Mouse (Mus musculus) kidney, adult 8-10 months (tissue): ENCODE results near the gene Rfc4.

ENCODE experiments used
- DNase-seq, 2 experiments: peaks; one replicate each; pipeline ENCODE4 v3.0.0; 2022

The Rfc4 gene

DNA sequence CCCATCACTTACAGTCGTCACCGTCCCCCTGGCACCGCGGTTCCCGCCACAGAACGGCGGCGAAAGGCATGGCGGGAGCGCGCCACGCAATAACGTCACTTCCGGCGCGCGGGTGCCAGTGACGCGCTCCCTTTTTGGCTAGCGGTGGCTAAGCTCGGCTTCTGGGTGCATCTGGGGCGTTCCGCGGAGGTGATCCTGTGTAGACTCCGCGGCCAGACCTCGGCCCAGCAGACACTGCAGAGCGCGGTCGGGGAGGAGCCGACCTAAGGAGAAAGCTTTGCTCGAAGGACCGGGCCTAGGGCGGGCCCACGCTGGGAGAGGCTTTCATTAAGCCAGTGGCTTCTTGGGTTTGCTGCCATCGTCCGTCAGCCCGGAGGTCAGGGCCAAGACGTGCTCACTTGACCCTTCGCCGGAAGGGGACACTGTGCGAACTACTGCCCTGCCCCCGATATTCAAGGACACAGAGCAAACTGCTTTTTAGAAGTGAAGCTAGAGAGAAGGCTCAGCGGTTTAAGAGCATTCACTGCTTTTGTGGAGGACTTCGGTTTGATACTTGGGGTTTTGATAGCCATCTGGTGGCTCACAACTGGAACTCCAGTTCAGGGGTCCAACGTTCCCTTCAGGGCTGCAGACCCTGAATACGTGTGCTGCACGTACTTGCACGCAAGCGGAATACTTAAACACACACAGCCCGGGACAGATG, at the start of gene Rfc4:
Gene Rfc4, minus strand, starts transcription at position 65 of the 703 bp plus-strand sequence.
- peak; percentile 86 to 91 for DNase-seq

DNA sequence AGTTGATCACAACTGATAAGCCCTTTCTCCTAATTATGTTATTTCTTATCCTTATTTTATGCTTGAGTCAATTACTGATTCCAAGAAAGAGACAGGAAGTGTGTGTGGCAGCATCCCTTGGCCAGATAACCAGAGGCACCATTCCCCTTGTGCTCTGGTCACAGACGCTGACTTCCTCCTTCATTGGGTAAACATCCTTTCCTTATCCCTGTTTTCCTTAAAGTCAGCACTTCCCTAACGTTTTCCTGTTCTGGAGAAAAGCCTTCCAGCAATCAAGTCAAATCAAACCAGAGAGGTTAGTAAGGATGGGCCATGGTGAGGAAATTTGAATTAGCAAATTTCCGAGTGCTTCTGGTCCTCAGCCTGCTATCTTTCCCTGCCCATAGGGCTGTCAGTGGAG, 48.4 kb upstream of the Rfc4 start:
- no peak for DNase-seq

DNA sequence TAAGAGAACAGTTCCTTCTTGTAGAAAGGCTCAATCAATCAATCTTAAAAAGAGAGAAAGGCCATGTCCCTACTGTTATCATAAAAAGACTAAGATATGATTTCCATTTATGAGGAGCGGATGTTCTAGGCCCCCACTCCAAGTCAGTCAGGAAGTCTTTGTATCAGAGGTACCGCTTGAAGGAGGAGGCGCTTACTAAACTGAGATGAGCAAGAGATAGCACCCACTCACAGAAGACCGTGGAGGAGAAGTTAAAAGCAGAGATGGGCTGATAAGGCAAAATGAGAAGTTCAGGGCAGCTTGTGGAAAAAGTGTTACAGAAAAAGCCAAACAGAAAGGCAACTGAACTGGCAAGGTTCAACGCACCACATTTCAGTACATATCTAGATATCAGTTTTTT, 47.3 kb upstream of the Rfc4 start:
- no peak for DNase-seq

DNA sequence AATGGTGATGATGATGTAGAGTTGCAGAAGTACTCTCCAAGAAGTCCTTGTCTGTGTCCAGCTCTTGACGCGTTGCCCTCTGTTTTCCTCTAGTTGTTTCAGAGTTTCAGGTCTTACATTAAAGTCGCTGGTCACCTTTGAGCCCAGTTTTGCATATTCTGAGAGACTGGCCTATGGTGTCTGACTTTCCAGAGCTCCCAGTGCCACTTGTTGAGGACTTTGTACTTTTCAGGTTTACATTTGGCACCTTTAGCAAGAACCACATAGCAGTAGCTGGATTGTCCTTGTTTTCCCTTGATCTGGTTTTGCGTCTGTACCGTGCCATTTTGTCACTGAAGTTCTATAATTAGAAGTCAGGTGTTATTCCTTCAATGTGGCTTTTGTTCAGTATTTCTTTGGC, 46.4 kb upstream of the Rfc4 start:
- DNase-seq, result peak in 1 of 2 experiments; percentile 13

DNA sequence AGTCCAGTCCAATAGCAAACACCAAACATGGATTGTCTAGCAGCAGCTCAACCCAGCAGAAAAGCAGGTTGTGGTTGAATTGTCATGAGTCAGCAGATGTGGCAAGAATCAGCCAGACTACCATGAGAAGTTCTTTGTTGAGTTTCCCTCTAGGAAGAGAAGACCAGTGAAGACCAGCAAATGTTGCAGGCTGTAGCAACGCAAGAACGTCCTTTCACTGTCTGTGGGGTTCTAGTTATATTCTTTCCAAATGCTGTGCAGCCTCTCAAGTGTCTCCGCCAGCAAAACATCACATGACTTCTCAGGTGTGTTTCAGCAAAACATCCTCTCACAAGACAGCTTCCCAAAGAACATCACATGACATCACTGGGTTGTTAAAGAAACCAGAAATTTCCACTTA, 43.3 kb upstream of the Rfc4 start:
- DNase-seq, result no peak

DNA sequence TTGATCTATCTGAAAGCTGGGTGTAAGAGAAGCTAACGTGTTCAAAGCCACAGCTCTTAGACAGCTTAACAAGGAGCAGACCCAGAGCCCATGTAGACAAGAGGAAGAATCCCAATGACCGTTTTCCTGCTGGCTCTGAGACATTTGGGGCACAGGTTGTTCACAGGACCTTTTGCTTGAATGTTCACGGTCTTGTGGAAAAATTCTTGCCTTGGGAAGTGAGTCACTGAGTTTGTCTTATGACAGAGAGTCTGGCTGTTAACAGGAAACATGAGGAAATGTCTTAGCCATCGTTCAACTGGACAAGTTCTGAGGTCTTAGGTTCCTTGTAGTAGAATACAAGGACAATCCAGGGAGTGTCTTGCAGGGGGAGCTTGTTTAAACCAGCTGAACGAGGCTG, 39.5 kb upstream of the Rfc4 start:
- peak; percentile 17 to 45 for DNase-seq

DNA sequence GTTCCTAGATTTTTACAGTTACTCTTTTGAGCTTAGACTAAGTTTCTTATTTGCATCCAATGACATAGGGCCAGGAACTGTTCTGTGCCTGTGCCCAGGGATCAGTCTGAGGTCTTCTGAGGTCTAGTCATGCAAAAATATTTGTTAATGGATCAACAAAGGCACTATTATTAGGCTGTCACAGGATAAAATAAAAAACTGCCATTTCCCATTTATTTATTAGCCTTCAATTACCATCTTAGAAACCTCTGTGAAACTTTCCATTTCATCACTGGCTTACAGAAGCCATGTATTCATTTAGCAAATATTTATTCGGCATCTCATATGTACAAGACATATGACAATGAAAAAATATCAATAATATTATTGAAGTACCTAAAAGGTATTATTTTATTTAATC, 39.1 kb upstream of the Rfc4 start:
- DNase-seq, result no peak

DNA sequence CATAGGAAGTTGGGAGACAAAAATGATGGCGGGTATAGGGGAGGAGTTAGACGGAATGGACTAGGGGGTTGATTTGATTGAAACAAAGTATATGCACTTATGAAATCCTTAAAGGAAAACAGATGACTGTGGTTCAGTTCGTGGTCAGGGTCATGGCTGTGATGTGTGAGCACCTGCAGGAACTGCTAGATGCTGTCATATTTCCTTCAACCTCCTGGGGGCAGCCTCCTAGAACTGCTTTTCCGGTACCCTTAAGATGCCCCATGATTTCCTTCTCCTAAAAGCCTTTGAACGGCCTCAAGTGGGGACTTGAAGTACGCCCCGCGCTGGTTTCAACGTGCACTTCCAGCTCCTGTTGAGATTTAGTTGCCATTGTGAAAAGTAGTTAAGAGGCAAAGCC, 37.9 kb upstream of the Rfc4 start:
- DNase-seq, result no peak

DNA sequence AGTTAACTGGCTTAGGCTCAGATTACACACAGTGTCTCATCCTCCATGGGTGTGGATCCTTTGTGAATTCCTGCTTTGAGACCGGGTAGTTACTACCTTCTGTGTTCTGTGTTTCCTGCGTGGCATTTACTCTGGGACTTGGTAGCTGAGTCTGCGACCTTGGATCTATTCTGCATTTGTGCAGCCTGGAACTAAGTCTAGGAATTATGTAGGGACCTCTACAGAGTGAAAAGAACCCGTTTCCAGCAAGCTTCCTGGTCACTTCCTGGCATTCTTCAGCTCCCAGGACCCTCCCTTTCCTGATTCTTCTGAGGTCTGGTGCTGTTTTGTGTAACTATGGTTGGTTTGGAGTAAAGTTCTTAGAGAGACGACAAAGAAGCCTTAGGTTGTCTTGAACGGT, 36.9 kb upstream of the Rfc4 start:
- DNase-seq, result peak in 1 of 2 experiments; percentile 28

DNA sequence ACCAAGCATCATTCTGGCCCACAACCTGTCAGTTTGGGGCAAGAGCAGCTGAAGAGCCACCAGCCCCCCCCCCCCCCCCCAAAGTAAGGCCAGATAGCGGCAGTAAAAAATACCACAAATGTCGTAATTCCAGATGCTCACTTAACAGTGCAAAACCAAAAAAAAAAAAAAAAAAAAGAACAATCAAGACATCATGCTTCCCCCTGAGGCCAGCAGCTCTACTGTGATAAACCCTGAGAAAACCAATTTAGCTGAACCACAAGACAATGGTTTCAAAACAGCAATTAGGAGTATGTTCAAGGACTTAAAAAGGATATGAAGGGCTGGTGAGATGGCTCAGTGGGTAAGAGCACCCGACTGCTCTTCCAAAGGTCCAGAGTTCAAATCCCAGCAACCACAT, 34.6 kb upstream of the Rfc4 start:
- no peak for DNase-seq

DNA sequence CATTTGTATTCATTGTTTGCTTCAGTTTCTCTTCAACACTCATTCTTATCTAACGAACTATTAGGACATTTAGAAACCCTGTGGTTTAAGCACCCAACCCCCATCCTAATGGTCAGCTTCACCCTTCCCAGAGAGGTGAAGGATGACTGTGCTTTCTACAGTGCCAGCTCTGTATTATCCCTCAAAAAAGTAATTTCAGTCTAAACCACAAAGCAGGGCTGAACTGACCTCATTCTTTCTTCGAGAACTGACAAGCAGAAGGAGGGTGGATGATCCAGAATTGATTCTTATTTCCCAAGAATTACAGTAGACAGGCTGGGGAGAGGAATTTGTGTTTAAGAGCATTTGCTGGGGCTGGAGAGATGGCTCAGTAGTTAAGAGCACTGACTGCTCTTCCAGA, 32.2 kb upstream of the Rfc4 start:
- no peak for DNase-seq

DNA sequence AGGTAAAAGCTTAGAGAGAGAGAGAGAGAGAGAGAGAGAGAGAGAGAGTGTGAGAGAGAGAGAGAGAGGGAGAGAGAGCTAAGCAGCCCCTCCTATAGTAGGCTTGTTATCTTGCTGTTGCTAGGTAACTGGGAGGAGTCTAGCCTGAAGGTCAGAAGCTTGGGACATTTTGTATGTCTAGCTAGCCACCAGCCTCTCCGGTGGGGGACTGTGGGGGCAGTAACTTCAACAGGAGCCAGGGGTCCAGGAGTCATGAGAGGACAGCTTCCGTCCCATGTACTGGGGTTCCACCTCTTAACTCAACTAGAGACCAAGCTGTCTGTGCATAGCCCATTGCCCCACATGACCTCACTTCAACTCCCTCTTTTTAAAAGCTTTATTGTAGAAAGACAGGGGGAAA, 31.4 kb upstream of the Rfc4 start:
- DNase-seq, result no peak

DNA sequence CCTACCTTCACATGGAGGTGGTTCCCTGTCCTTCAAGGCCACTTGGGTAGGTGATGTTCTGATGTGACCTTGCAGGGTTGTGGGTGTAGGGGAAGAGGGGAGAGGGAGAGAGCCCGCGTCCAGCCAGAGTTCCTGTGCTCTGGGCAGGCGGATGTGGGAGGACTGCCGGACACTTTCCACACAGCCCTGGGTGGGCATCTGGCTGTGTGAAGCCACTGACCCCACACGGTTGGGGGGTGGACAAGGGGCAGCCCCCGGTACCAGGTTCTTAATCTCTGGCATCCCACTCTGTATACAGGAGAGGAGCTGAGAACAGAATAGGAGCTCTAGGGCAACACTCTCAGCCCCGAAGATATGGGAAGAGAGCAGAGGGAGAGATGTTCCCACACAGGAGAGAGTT, 30.8 kb upstream of the Rfc4 start:
- no peak for DNase-seq

DNA sequence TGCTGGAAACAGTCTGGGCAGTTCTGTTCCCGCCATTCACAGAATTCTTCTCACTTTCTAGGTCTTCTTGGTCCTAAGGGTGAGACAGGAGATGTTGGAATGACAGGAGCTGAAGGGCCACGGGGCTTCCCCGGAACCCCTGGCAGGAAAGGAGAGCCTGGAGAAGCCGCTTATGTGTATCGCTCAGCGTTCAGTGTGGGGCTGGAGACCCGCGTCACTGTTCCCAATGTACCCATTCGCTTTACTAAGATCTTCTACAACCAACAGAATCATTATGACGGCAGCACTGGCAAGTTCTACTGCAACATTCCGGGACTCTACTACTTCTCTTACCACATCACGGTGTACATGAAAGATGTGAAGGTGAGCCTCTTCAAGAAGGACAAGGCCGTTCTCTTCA, 29.5 kb upstream of the Rfc4 start:
- DNase-seq, result no peak

DNA sequence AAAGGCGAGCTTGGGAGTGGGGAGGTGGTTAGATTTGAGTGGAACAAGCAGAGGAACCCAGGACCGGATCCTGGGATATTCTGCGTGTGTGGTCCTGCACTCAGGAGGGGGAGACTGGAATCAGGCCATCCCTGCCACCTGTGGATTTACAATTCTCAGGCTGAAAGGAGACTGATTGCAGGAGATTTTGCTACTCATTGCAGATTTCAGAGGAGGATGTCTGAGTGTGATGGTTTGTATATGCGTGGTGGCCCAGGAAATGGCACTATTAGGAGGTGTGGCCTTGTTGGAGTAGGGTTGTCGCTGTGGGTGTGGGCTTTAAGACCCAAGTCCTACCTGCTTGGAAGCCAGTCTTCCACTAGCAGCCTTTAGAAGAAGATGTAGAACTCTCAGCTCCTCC, 26.7 kb upstream of the Rfc4 start:
- DNase-seq, result no peak

DNA sequence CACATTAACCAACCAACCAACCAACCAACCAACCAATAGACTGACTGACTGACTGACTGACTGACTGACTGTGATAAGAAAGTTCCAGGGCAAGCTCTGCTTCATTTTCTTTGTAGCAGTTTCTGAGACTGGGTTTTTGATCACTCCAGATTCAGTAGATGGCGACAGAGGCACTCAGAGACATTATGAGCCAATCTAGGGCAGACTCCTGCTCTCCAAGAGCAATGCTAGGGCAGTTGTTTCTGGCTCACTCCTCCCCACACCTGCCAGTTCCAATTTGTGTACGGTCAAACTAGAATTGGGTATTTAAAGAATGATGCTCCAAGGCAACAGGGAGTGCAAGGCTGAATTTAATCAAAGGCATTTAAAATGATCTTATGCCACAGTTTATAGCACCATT, 23.9 kb upstream of the Rfc4 start:
- DNase-seq, result peak; percentile 39 to 55

DNA sequence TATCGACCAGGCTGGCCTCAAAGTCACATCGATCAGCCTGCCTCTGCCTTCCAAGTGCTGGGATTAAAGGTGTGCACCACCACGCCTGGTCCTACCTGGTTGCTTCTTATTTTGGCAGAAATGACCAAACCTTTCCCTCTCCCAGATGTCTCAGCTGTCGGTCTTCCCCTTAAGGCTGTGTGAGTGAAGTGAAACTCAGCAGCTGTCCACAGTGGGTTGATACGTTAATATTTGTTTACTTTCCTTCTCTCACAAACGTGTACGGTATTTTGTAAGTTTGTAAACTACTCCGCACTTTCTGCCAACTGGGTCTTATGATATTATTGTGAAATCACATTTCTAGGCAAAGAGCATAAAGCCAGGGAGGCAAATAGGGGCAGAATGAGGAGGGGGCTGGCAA, 21.9 kb upstream of the Rfc4 start:
- DNase-seq, result no peak

DNA sequence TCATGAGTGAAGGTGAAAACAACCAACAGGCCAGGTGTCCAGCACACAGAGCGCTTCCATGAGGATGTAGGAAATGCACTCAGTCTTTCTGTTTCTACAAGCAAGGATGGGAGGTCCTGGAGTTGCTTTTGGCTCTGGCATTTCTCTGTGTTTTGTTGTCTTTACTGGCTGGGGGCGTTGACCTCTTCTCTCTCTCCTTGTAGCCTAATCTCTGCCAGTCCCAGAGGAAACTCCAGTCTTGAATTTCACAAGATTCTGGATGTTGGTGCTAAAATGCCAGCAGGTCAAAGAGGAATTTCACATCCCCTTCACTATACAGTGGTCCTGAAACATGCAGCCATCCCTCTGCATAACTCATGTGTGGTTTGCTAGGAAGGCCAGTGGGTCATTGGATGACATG, 21.4 kb upstream of the Rfc4 start:
- DNase-seq, result no peak

DNA sequence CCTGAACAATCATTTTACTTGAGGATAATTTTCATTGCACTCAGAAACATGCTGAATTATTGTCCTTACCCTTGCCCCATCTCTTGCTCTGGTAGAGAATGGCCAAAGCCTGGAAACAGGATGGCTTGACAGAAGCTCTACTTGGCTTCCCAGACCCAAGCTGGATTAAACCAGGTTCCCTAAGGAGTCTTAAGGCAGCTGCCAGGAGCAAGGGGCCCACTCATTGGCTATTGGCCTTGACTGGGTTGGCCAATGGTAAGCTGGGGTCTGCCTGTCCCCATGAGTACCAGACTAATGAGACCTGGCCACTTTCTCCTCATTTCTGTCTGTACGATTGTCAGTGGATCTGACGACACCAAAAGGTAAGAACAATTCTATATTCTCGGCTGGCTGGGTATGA, 18.7 kb upstream of the Rfc4 start, which contains the start of gene Adipoq:
Gene Adipoq, plus strand, starts transcription at position 257 of the 400 bp plus-strand sequence.
- DNase-seq, result no peak

DNA sequence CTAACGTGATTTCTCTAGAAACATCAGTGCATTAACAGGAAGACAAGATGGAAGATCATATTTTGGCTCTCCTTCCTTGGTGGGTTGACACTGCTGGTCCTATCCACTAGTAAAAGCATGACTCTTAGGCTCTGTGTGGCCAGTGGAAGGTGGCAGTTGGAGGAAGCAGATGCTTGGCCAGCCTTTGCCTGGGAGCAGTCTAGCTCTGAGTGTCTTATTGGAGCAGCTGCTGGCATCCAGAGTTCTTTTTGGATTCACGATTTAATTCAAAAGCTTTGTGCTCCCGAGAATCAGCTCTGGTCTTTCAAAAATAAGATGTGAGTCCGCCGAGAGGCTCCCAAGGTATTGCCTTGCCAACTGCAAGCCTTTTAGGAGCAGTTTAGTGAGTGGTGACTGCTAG, 17.7 kb upstream of the Rfc4 start:
- no peak for DNase-seq

DNA sequence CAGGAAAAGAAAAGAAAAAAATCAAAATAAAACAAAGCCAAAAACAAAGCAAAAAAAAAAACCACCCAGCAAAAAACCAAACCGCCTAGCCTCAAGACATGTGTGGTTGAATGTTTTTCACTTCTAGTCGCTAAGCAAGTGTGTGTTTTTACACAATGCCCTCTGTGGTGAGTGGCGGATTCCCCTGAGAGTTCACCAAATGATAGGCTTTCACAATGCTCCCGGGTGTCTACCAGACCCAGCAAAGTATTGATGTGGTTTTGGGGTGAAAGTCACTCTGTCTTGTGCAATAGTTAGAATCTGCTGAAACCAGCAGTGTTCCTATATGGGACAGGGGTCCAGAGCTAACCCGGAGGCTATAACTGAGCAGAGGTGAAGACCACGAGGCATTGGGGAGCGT, 16.8 kb upstream of the Rfc4 start:
- DNase-seq, result no peak

DNA sequence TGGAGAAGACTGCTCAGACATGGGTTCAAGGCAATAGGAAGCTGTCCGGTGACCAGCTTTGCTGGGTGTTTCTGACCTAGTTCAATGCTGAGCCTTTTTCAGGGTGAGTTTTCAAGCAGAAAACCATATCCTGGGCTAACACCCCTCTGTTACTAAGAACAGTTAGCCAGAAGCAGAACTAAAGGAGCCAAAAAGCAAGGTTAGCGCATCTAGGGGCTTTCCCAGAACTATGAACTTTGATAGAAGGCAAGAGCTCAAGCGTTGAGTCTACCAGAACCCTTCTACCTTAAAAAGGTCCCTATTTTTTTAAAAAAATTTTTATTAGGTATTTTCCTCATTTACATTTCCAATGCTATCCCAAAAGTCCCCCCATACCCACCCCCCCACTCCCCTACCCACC, 13.4 kb upstream of the Rfc4 start:
- DNase-seq, result no peak

DNA sequence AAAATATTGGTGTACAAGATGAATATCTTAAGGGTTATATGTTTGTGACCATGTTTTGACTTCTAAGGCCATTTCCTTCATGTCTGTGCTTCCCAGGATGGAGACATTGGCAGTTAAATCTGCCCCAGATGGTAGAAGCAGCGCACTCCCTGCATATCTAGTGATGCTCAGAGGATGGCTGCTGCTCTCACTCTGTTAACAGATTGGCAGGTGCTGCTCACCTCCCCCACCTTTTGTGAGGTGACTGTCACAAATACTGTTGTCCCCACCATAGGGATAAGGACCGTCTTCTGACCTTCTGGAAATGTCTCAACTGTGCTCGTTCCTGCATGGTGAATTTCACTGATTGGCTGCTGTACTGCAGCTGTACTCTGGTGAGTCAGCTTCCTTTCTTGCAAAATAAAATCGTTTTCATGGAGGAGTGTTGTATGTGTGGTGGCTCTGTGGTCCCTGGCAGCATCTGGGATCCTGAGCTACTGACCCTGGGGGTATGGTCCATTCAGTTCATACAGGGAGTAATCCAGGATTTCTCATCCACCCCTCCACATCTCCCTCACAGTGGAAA, 9.0 kb upstream of the Rfc4 start:
- DNase-seq, result no peak

DNA sequence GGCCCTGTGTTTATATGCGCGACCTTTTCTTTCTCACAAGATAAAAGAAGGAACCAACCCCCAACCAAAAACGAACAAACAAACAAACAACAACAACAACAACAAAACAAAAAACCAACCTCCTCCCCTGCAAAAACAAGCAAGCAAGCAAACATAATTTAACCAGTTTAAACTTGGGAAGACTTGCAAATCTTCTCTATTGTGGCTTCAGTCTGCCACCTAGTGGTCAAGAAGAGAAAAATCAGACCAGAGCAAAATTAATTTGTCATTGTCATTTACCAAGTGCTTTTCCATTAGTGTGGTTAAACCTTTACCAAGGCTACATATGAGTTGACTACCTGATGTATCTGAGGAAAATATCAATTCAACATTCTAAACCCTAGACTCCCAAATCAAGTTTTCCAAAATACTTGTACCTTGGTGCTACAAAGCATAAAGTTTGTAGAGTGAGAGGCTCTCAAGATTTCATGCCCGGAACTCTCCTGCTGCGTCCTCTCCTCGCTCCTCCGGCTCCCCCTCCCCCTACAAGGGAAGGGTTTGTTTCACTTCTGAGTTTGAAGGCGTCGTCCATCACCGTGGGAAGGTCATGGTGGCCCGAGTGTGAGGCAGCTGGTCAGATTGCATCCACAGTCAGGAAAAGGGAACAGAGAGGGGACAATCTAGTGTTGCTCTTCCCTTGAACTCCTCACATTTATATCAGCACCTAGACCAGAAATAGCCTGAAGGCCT, 8.0 kb upstream of the Rfc4 start:
- DNase-seq, result peak in 1 of 2 experiments; percentile 30
